Mouse (Mus musculus) induced T-regulatory cell, adult 2 months (primary cell): ENCODE measurements around the gene Phf7.

Experiments
- DNase-seq: peaks from one replicate; pipeline ENCODE4 v3.0.0-alpha.2; 2012; ENCODE audit warnings: low read depth

Gene Phf7

GRCm38 (mm10) chr14:31251084-31251604, at the start of gene Phf7, which contains the start of gene Bap1:
Gene Phf7, minus strand, starts transcription at chr14:31251317.
Gene Bap1, plus strand, starts transcription at chr14:31251450.
- DNase-seq, result peak; percentile 97

DNA sequence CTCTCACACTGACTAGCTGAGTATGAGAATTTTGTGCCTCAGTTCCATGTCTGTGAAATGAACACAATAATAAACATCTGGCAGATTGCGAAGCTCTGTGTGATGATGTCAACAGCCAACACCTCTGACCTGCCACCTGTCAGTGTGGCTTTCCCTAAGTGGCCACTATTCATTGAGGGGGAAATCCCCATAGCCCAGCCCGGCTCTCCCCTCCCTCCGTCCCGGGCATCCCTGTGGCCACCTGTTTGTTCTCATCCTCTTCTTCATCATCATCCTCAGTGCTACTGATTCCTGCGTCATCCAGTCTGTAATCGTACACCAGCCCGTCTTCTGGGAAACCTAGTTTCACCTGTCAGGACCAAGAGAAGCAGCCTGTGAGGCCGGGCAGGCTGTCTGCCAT, 34.6 kb upstream of the Phf7 start:
- no peak for DNase-seq

- DNase-seq, result peak; percentile 88
These were observed 21.0 kb upstream of the Phf7 start for GRCm38 (mm10) chr14:31272164-31272563.

DNA sequence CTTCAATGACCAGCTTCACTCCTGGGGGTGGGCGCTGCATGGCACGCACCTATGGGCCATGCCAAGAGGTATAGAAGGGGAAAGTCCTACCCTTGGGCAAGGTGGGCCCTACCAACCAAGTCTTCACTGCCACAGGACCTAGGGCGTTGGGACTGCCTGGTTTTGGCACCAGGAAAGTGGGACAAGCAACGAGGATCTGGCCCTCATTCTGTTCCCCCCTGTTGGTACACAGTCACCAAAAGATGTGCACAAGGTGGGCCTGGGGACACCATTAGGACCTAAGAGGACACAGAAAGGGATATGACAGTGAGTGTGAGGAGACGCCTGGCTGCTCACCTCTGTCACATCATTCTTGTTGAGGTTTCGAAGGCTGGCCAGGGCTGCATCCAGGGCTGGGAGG, 20.0 kb upstream of the Phf7 start:
- no peak for DNase-seq

GRCm38 (mm10) chr14:31269456-31270100, 18.5 kb upstream of the Phf7 start:
- no peak for DNase-seq

GRCm38 (mm10) chr14:31268301-31269001, 17.3 kb upstream of the Phf7 start:
- DNase-seq, result no peak

DNA sequence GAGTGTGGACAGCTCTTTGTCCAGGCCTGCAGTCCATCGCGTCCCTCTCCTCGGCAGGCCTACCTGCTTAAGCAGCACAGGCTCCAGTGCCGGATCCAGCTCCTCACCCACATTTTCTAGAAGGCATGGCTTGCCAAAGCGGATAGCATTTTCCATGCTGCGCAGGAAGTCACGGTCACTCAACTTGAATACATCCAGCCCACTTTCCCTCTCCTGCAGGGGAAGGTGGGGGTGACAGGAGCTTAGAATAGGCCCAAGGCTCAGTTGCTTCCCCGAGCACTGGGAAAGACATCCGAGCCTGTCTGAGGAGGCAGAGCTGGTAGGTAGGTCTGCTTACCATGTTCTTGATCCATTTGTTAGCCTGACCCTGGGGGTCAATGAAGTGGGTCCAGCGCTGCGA, 16.5 kb upstream of the Phf7 start:
- no peak for DNase-seq

GRCm38 (mm10) chr14:31260932-31261331, 9.8 kb upstream of the Phf7 start:
- DNase-seq, result no peak

GRCm38 (mm10) chr14:31260374-31260773, 9.3 kb upstream of the Phf7 start:
- no peak for DNase-seq

GRCm38 (mm10) chr14:31258476-31259050, 7.4 kb upstream of the Phf7 start:
- DNase-seq, result no peak

DNA sequence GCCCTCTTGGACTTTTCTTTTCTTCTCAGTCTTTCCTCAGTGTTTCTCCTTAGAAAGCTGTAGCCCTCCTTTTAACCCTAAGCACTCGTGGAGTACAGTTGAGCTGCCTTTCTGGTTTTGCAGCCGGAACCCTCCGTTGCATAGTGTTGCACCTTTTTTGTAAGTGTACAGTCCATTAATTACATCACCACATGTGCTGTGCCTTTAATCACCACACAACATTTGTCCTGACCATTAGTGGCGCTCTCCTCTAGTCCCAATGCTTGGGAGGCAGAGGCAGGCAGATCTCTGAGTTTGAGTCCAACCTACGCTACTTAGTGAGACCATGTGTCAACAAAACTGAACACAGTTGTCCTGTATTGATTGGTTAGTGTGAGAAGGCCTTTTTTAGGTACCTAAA, 974 bp upstream of the Phf7 start:
- no peak for DNase-seq

- DNase-seq, result no peak
These were observed 509 bp upstream of the Phf7 start for GRCm38 (mm10) chr14:31251626-31252025.

DNA sequence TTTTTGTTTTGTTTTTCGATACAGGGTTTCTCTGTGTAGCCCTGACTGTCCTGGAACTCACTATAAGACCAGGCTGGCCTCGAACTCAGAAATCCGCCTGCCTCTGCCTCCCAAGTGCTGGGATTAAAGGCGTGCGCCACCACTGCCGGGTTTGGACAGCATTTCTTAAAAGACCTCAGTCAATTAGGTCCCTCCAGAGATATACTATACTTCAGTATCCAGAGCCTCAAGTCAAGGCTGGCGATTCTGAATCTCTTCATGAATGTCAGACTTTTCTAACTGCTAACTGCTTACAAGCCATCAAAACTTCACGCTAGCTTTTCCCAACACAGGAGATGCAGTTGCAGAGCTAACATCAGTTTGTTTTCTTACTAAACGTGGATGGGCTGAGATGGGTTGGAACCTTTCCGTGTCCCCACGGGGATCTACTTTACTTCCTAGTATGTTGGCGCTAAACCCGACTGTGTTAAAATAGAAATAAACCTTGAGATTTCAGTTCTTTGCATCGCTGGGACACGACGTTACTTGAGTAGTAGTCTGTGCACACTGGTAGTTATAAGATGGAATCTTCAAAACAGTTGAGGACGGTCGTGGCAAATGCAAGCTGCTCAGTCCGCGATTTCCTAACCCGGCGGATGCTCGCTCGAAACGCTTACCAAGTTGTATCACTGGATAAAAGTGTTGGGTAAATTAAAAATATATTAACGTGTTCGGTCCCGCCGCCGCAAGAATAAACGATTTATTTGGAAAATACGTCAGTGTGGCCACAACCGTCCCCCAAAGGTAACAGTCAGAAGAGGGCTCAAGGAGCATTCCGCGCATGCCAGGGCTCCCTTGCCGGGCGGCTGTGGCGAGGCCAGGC, 664 bp downstream of the Phf7 start:
- DNase-seq, result no peak

- DNase-seq, result no peak
These were observed 2.7 kb downstream of the Phf7 start for GRCm38 (mm10) chr14:31248396-31248795.

- no peak for DNase-seq
These were observed 5.2 kb downstream of the Phf7 start for GRCm38 (mm10) chr14:31245946-31246345.

DNA sequence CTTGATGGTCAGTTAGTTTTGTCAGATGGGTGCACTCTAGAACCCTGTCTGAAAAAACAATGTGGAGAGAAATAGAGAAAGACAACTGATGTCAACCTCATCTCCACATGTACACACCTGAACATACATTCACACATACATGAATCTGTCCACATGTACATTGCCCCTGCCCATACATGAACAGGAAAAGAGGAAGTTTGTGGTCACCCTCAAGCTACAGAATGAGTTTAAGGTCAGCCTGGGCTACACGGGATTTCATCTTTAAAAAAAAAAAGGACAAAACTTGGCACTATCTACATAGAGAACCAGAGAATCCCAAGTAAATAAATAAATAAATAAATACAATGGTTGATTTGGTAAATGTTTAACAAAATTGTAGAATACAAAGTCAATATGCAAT, 6.3 kb downstream of the Phf7 start:
- no peak for DNase-seq

GRCm38 (mm10) chr14:31240528-31240927, 10.6 kb downstream of the Phf7 start:
- no peak for DNase-seq

GRCm38 (mm10) chr14:31237101-31237882, 13.8 kb downstream of the Phf7 start:
- DNase-seq, result no peak

- peak; percentile 84 for DNase-seq
These were observed 17.0 kb downstream of the Phf7 start for GRCm38 (mm10) chr14:31233996-31234591.

DNA sequence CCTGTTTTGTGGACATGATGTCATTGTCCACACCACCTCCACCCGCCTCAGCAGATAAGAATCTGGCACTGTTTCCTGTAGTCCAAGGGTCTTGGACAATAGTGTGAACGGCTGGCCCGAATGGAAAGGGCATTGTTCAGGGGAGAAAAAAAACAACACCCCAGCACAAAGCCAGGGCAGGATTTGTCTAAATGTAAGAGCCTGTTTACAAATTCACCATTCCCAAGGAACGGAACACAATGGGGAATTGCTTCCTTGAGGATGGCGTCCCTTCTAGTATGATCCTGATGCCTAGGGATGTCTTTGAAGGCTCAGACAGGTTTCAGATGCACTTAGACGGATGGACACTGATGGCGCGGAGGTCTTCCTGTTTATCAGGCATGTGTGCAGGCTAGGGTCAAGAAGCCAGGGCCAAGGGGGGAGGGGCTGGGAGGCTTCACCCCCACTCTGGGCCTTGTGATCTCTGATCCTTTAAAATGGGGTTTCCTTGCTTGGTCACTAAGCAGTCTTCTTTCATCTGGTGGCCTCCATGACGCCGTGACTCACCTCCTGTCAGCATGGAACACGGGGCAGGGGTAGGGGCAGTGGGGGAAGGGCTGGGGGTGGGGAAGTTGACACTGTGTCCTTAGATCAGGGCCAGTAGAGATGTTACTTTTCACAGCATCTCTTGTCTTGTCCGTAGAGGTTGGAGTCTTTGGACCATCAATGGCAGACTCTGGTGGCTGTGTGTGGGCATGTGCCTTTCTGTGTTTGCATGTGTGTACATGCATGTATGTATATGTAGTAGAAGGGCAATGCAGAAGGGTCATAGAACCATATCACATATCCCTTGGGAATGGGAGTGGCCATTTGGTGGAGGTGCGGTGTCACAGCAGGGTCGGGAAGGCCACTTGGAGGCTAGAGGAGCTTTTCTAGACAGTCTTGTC, 17.8 kb downstream of the Phf7 start:
- no peak for DNase-seq
